Mouse (Mus musculus) adrenal gland, adult (tissue): ENCODE data around the gene Higd1a.

ENCODE experiments used
- DNase-seq, 2 experiments: peaks; one replicate each; pipeline ENCODE4 v3.0.0; 2022 to 2023; ENCODE audit warnings: low spot score in 1 of 2; ENCODE audit not compliant: inconsistent age in 2 of 2

Gene Higd1a

DNA sequence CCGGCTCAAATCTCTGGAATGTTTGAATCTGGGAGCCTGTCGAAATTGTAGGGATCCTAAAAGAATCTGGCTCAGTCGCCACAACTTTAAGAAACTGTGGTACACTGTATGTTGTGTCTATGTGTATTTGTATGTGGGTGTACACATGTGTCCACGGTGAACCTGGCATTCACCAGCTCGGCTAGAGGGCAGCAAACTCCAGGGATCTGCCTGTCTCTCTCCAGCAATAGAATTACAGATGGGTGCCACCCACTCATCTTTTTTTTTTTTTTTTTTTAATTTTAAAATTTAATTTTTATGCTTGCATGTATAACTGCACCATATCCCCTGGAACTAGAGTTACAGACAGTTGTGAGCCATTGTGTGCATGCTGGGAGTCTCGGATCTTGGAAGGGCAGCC is 23.1 kb upstream of the Higd1a start:
- DNase-seq: peak; percentile 47 to 67

DNA sequence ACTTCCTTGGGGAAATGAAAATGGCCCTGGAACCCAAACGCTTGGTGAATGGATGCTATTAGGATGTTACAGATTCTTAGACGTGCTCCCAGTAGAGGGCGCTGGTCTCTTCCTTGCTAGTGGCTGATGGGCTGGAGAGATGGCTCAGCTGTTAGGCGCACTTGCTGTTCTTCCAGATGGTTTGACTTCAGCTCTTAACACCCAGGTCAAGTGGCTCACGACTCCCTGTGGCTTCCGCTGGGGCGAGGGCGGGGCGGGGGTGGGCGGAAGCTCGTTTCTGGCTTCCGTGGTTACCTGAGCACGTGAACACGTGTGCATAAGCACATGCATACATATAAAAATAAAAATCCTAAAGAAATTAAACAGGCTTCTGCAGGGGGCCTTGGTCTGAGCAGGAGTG is 22.7 kb upstream of the Higd1a start:
- peak; percentile 82 to 90 for DNase-seq

DNA sequence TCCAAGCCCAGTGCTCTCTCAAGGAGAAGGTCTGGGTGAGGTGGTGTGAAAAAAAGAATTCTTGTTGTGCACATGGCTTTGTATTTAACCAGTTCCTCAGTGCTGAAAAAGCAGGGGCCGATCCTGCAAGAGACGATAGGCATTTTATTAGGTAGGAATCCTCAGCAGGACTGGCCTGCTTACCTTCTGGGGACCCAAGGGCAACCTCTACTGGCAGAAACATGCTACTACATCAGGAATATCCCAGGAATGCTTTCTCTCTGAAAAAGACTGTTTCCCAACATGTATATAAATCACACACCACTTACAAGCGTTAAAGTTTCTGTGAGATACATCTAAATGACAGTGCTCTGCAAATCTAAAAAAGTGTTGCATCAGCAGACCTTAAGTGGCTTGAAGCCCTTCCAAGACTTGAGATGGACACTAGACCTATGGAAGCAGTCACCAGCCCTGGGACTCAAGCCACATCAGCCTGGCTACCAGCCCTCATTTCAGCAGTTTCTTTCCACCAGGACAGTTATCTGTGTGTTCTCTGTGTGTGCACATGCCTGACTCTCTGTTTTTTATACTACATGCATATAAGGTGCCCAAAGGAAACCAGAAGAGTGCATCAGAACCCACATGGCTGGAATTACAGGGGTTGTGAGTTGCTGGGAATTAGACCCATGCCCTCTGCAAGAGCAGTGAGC is 19.0 kb upstream of the Higd1a start:
- DNase-seq: peak; percentile 68 to 92

DNA sequence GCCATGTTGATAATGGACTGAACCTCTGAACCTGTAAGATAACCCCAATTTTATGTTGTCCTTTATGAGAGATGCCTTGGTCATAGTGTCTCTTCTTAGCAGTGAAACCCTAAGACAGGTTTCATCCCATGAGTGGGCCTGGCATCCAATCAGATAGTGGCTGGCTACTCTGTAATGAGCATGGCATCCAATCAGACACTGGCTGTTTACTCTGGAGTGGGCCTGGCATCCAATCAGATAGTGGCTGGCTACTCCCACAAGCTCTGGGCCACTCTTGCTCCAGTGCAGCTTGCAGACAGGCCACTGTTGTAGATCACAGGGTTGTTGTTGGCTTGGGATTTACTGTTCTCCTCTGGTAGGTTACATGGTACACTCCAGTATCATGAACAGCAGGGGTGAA is 15.4 kb upstream of the Higd1a start:
- DNase-seq: no peak

DNA sequence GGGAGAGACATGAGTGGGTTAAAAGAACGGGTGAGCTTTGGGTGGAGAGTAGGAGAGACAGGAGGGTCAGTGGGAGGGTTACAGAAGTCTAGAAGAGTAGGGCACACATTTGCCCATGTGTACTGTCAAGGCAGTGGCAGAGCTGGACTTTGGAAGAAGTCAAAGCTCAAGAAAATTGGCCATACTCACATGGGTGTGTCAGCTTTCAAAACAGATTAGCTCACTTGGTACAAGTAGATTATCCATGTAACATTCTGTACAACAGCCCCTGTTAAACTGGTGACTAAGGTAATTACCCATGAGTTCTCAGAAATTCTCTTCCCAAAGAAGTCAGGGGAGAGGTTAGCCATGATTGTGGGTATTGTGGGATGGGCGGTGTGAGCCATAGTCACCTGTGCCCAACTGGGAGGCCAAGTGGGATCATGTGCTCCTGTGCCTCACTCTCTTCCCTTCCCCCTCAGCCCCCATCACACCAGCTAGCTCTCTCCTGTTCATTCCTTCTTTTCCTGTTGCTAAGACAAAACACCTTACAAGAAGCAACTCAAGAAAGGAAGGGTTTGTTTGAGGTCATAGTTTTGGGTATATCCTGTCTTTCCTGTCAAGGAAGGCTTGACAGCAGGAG is 14.0 kb upstream of the Higd1a start:
- DNase-seq: no peak

DNA sequence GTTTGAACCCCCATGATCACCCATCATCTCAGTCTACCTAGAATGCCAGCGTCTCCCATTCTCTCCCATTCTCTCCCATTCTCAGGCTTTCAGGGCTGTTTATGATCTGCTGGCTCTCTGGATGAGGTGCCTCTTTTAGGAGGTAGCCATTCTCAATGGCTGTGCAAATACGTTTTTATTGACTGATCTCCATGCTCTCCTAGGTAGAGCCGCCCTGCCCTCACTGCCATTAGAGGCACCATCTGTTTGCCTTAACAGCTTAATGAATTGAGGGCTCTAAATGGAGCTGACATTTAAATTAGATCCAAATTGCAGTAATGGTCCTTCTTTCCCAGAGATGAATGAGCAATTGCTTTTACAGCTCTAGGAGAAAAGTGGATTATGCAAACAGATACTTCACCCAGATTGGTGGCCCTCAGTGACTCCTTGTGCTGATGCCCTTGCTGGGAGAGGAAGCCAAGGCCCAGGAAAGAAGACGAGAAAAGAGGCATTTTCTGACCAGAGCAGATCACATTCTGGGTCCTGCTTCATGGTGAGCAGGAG is 11.9 kb upstream of the Higd1a start:
- no peak for DNase-seq

DNA sequence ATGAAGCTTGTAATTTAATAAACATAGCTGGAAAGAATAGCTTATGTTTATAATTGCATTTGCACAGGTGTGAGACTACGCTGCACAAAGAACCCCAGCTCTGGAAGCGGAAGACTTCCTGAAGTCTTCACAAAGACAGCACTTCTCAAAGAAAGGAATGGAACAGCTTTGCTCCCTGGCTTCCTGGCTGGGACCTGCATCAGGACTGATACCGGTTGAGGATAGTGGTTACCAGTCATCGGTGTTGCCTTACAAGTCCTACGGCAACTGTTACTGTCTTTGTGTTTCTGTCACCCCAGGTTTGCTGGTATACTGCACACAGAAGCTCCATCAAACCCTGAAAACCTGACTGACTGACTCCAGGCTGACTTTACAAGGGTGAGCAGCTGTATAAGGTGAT is 11.3 kb upstream of the Higd1a start:
- no peak for DNase-seq

DNA sequence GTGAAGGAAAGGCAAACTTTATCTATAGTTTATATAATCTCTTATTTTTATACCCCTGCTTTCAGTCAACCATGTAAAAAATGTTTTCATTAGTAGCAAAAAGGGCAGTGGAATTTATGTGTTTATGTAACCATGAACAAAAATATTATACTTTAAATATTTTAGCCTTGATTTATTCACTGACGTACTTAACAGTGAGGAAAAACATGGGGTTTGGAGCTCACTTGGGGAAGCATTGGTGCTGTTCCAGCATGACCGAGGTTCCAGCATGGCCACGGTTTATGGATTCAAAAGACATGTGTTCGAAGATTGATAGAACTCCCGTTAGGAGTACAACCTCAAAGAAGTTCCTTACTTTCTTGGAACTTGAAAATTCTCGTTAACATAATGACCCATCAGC is 10.1 kb upstream of the Higd1a start:
- no peak for DNase-seq

DNA sequence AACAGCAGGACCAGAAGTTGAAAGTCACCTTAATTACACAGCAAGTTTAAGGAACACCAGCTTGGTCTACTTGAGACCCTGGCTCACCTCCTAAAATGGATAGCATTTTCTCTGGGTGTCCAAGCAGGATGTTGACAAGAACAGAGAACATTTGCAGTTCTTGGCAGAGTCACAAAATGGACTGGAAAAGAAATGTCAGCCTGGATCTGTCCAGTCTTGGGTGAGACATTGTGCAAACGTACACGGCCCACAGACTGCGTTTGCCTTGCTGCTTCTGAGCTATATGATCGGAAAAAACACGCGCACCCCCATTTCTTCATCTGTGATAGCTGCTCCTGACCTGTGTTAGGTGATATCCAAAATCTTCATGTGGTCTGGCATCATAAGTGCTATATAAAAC is 9.5 kb upstream of the Higd1a start:
- no peak for DNase-seq

DNA sequence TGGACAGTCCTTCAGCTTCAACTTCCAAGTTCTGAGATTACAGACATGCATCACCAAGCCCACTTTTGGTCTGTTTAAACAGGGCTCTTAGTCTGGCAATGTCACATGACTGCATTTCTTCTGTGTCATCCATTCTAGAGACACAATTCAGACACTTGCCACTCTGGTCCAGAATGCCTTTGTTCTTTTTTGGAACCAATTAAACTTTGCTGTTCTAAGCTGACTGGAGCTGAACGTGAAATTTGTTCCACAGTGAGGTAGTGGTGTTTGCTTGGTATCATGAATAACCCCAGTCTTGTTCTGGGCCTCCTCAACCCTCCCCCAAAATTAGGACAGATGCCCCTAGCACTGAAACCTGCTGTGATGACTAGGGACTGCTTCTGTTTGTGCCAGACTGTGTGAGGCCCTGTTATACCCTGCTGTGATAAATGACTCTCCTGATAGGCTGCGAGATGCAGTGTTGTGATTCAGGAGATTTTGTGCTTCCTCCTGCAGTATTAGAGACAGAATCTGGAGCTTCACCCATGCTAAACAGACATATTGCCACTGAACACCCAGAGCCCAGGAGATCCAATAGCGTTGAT is 7.4 kb upstream of the Higd1a start:
- peak in 1 of 2 experiments; percentile 61 for DNase-seq

DNA sequence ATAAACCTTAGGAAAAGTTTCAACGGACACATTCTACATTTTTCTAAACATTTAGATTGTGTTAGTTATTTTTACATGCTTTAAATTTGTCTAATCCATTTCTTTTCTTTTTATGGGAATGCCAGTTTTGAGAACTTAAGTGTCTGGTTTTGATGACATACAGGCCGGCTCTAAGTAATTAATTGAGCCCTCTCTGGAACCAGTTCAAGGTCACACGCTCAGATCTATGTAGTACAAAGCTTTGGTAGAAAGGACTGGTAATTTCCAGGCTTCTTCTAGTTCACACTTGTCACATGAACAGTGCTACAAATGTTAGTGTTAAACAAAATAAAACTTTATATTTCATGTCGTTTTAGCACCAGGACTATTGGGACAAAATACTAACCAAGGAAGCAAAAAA is 6.7 kb upstream of the Higd1a start:
- DNase-seq: peak in 1 of 2 experiments; percentile 76

DNA sequence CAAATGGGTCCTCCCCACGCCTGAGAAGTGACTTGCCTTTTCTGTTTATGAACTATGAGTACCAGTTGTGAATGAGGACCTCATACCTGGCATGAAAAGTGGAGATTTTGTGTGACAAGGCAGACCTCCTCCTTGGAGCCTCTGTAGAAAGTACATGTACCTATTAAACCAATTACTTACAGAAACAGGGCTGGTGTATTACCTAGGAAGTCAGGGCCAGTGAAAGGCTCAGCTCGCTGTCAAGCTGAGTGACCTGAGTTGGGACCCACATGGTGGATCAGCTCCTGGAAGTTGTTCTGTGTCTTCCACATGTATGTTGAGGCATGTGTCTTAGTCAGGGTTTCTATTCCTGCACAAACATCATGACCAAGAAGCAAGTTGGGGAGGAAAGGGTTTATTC is 2.8 kb upstream of the Higd1a start:
- DNase-seq: no peak

DNA sequence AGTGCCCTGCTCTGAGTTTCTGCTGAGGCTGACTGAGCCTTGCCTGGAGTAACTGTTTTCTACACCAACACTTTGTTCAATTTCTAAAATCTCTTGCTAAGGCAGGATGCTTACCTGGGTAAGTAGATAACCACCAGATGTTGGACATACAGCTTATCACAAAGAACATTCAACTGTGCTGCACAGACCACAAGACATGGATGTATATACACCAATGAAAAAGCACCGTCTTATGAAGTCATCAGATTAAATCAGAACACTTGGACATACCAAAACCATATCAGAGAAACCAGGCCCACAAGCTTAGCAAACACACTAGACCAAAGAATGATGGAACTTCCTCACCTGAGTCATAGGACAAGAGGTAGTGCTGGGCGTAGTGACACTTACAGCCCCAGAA is 1.2 kb upstream of the Higd1a start:
- no peak for DNase-seq

DNA sequence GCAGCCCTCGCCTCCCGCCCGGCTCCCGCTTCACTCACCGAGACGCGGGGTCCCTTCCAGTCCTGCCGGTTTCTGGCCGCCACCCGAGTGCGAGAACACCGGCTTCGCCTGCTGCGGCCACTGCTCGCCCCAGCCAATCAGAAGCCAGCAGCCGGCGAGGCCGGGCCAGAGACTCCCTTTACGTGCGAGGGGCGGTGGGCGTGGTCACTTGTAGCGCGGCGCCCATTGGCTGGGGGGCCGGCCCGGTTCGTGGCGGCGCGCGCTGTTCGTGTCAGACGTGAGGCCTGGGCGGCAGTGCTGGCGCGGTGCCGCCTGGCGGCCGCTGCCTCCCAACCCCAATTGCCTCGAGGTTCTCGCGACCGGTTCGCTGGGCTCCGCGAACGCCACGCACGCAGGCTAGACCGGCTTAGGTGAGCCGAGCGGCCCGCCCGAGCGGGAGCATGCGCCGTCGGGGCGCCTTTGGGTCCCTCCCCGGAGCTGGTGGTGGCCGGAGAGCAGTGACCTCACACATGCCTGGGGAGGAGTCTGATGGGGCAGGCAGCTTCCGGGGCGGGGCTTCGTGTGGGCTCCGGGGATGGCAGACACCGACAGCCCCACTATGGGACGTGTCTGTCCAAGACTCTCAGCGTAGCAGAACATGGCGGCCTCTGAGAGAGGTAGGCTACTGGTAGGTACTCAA is 549 bp downstream of the Higd1a start:
- DNase-seq: peak; percentile 99 to 100

DNA sequence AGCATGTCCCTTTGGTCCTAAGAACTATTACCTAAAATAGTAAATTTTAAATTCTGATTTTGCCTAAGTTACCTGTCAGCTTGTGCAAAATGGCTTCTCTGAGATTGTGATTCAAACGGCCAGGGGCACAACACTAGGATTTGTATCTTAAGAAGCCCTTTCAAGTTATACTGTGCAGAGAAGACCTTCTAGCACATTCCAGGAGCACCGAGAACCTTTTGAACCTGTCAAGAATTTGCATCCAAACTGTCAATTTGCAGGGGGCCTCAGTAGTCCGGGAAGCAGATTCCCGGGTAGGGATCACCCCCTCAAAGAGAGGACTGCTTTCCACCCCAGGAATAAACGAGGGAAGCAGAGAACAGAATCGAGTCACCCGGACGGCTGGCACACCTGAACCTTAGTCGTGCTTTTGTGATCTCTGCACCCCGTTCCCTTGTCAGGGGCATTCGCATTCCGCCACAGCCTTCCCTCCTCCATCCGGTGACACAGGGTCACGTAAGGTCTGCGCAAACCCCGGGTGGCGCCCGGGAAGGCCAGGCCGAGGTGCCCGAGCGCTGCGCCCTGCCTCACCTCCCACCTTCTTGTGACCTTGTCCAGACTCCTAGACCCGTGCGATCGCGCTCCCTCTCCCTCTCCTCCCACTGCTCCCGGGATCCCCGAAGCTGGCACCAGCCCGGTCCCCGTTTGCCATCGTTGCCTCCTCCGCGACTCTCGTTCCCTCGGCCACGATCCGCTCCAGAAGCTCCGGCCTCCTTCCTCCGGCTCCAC is 1.3 kb downstream of the Higd1a start:
- DNase-seq: no peak

DNA sequence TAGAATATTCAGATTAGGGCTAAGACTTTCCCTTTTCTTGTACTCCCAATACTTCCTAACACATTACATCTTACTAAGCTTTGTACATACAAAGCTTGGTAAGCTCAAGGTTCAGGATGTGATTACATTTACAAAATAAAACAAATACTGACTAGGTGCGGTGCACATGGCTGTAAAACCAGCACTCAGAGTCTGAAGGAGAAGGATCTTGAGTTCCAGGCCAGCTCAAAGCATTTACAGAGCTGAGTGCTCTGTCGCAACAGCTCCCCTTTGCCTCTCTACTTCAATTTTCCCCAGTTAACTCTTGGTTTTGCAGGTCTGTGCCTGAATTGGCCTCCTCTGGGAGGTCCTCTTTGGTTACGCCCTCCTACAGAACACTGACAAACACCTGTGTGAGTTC is 3.9 kb downstream of the Higd1a start:
- no peak for DNase-seq

DNA sequence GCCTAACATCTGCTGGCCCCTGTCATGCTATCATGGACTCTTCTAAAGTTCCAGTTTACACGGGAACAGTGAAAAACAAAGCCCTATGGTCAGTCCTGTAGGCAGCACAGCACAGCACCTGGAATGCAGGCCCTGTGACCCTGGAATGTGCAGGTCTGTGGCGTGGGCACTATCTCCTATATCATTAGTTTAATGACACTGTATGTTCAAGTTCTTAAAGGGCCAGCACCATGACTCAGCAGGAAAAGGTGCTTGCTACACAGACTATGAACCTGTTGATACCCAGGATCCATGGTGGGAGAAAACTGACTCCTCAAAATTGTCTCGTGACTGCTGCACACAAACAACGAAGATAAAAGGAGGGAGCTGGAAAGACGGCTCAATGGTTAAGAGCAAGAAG is 10.3 kb downstream of the Higd1a start:
- no peak for DNase-seq

DNA sequence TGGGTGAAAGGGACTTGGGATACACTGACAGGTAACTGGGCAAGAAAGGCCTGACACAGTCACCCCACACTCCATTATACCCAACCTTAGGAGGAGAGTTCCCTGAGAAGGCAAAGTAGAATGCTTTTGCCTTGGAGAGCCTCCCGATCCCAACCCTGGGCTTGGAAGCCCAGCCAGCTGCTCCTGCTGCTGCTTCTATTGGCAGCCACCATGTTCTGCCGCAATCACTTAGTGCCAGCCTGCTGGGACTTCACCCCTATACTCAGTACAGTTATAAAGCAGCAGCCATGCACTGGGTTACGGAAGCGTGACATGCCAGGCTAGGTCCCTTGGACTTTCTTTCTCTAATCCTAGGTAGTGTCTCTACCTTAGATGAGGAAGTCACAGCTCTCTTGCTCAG is 11.0 kb downstream of the Higd1a start:
- DNase-seq: no peak

DNA sequence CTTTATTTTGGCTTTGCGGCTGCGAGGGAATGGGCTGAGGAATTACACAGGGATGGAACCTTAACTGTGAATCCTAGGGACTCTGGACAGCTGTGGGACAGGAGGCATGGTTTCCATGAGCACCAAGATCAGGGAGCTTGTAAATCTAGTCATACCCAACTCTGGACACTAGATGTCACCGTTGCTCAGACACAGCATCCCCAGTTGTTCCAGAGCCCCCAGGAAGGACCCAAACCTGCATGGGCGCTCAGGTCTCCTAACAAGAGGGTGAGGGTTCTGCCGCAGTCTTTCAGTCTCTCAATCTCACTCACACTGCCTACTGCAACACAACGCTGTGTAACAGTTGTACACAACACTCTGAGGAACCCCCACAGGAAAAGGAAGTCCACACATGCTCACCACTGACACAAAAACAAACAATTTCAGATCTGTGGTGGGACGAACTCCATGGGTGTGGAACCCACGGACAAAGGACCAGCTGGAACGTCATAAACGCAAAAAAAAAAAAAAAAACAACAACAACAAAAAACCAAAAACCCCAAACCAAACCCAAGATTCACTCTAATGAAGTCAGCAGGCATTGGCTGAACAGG is 11.5 kb downstream of the Higd1a start:
- peak in 1 of 2 experiments; percentile 75 for DNase-seq

DNA sequence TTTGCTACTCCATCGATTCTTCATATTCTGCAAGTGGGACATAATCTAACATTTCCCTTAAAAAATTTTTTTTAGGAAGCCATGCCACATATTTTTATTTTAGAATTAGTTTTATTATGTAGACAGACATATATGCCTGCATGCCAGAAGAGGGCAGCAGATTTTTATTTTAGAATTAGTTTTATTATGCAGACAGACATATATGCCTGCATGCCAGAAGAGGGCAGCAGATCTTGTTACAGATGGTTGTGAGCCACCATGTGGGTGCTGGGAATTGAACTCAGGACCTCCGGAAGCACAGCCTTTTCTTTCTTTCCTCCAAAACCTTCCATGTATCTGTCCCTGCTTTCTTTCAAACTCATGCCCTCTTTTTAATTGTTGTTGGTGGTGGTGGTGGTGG is 15.2 kb downstream of the Higd1a start:
- no peak for DNase-seq

DNA sequence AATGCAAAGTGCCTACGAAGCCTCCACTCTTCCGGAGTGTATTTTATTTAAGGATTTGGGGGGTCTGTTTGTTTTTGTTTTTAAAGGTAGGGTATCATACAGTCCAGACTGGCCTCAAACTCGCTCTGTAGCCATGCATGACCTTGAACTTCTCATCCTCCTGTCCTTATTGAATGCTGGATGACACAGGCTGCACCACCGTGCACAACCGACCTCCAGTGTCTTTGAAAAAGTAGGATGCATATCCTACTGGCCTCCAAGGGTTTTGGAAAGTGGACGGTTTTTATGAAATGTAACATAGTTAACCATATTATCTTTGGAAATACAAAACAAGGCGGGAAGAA is 18.6 kb downstream of the Higd1a start:
- DNase-seq: no peak
